Mouse (Mus musculus) cerebellum, adult 2 months (tissue): ENCODE data around the gene Gtdc1.

ENCODE experiments used
- CTCF ChIP-seq: fragments of 200-500 bp; IDR thresholded peaks from 2 replicates; pipeline ENCODE4 v1.5.1; 2011; ENCODE audit warnings: low read depth, mild to moderate bottlenecking, control low read depth, low read length, moderate library complexity, borderline replicate concordance; ENCODE audit not compliant: insufficient read depth
- POLR2A ChIP-seq: fragments of 200-500 bp; IDR thresholded peaks from 2 replicates; pipeline ENCODE4 v1.6.1; 2011; ENCODE audit warnings: low read length, control low read depth, borderline replicate concordance; ENCODE audit not compliant: insufficient read depth

DNA sequence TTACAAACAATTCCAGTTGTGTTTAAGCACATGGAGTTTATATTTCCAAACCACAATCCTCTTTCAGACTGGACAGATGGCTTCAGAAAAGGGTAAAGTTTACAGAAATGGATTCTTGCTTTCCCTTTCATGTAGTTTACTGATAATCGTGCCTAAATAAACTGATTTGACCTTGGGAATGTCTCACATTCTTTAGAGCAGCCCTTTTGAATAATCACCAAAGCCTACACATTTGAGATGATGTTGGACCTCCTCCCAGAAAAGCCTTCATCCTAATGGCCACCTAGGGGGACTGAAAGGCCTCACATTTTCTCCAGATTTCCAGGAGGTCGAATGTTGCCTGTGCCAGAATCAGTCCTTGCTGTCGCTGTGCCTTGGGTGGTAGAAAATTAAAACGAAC, 227.2 kb downstream of the Gtdc1 start:
- no peak for TF ChIP-seq POLR2A
- TF ChIP-seq CTCF, result no peak
